Mouse (Mus musculus) spleen, adult 2 months (tissue): ENCODE data around the gene Fam160b1.

Source experiments
- CTCF ChIP-seq: fragments of 200-500 bp; IDR thresholded peaks from 2 replicates; pipeline ENCODE4 v1.5.1; 2011; ENCODE audit warnings: mild to moderate bottlenecking, inconsistent platforms; ENCODE audit not compliant: insufficient read depth, insufficient read length, insufficient replicate concordance; ENCODE audit errors: extremely low read depth
- POLR2A ChIP-seq: fragments of 200-500 bp; IDR thresholded peaks from 2 replicates; pipeline ENCODE4 v1.6.1; 2011; ENCODE audit warnings: low read depth, low read length, inconsistent platforms

DNA sequence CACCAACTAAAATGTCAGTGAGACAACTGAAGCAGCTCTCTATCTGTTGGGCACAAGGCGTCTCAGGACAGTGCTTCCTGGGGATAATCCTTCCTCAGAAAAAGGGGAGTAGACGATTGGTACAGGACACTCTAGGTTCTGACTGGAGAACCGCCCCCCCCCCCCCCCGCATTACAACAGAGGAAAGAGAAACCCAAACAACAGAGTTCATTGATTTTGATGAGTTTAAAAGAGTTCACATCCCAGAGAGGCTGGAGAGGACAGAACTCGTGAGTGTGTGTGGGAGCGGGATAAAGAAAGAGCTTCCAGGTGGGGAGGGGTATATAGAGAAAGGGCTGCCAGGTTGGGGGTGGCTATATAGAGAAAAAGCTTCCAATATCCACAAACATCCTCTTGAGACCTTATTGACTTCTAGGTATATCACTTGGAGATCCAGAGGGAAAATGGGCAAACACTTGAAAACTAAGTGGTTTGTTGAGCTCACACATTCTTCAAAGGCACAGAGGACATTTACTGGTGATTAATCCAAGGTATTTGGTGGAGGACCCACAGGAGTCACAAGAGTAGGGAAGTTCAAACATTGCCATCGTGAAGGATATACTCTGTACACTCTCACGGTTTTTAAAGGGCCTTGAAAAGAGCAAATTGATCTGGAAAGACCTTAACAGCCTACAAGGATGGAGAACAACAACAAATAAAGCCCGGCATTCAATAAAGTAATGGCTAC, 39.7 kb upstream of the Fam160b1 start:
- TF ChIP-seq CTCF (no peak), POLR2A (no peak)
